Mouse (Mus musculus) liver, adult 2 months (tissue): Measurements from ENCODE around the gene Ggact.

Source experiments
- CTCF ChIP-seq: fragments of 200-500 bp; IDR thresholded peaks from 2 replicates; pipeline ENCODE4 v1.5.1; 2011; ENCODE audit warnings: low read depth, low read length, control low read depth
- POLR2A ChIP-seq: fragments of 200-500 bp; IDR thresholded peaks from 2 replicates; pipeline ENCODE4 v1.6.1; 2011; ENCODE audit warnings: low read length, control low read depth; ENCODE audit not compliant: insufficient read depth; ENCODE audit errors: extremely low read depth

- TF ChIP-seq POLR2A = no peak
- TF ChIP-seq CTCF = no peak
These were observed 26.3 kb downstream of the Ggact start for GRCm38 (mm10) chr14:122887278-122887677.
